Mouse (Mus musculus): Measurements from ENCODE around the gene Haus6. TPM values are rescaled to one million over a fixed set of nuclear protein-coding genes. Genes with fewer than 3 reads are reported as not detected.

The Haus6 gene
- polyA plus RNA-seq, 2 experiments = 5.7 to 12.7 TPM

DNA sequence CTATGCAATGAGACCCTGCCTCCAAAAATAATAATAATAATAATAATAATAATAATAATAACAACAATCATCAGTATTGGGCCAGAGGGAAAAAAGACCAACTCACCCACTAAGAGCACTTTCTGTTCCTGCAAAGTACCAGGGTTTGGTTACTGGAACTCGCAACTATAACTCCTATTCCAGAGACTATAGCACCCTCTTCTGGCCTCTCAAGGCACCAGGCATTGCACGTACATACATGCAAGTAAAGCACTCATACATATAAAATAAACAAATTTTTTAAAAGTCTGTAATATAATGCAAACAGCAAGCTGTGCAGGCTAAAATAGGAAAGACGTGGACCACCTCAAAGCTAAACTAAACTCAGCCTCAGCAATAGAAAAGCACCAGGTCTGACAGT, 23.6 kb downstream of the Haus6 start:
- H3K4me2 ChIP-seq (ENCODE audit: low read depth) = no peak overlapping the region
- 81% methylated on average over 3 of the region's 3 CpGs for WGBS (ENCODE audit: insufficient replicate concordance)
- peaks cover 66% of the 10 kb centered on the region for H3K36me3 ChIP-seq (replicated peaks; ENCODE audit: control insufficient read depth, insufficient read depth, low read depth)
- no peaks in the 10 kb centered on the region for H3K27me3 ChIP-seq (ENCODE audit: control insufficient read depth, insufficient read depth, low read length)
- no peak for DNase-seq (ENCODE audit: low read depth in 3 of 3, low spot score in 3 of 3)
- no peaks in the 10 kb centered on the region for H3K9me3 ChIP-seq (ENCODE audit: control insufficient read depth, low read length)
- H3K4me3 ChIP-seq (ENCODE audit: insufficient read depth in 1 of 2, low read depth in 2 of 2, low read length in 2 of 2) = no peak overlapping the region
- H3K9ac ChIP-seq (replicated peaks) = no peak overlapping the region
- ATAC-seq (ENCODE audit: insufficient read depth) = no peak
- no peak overlapping the region for H3K27ac ChIP-seq
- TF ChIP-seq CTCF (IDR thresholded peaks at IDR 0.05; ENCODE audit: low read depth) (peak; percentile 36; the same call in 1 of the 2 replicates), EP300 (IDR thresholded peaks at IDR 0.05; ENCODE audit: low read depth) (no peak)
- H3K4me1 ChIP-seq (replicated peaks; ENCODE audit: control insufficient read depth in 2 of 2, insufficient read depth in 2 of 2, low read length in 1 of 2) = no peaks in the 10 kb centered on the region

DNA sequence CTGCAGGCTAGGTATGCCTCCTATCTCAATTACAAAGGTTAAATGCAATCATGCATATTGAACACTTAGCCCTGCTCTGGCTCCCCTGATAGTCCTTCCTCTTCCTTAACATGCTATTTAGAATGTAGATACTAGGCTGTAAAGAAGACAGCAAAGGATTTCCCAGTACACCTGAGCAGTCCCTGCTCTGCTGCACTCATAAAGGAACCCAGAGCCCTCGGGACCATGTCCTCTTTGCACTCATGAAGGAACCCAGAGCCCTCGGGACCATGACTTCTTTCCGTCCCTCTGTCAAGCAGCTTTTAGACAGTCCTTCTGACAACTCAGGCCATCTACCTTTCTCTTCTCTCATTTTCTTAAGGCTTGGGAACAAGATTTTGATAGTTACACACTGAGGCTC, 31.3 kb downstream of the Haus6 start:
- no peak for DNase-seq (ENCODE audit: low read depth in 3 of 3, low spot score in 3 of 3)
- no peaks in the 10 kb centered on the region for H3K9me3 ChIP-seq (ENCODE audit: control insufficient read depth, low read length)
- H3K4me3 ChIP-seq (ENCODE audit: insufficient read depth in 1 of 2, low read depth in 2 of 2, low read length in 2 of 2) = no peak overlapping the region
- no peak overlapping the region for H3K9ac ChIP-seq (replicated peaks)
- H3K27me3 ChIP-seq (ENCODE audit: control insufficient read depth, insufficient read depth, low read length) = no peaks in the 10 kb centered on the region
- no peak overlapping the region for H3K4me2 ChIP-seq (ENCODE audit: low read depth)
- TF ChIP-seq EP300 (IDR thresholded peaks at IDR 0.05; ENCODE audit: low read depth) = no peak
- TF ChIP-seq CTCF (IDR thresholded peaks at IDR 0.05; ENCODE audit: low read depth) = no peak
- peaks cover 39% of the 10 kb centered on the region for H3K36me3 ChIP-seq (replicated peaks; ENCODE audit: control insufficient read depth, insufficient read depth, low read depth)
- H3K4me1 ChIP-seq (replicated peaks; ENCODE audit: control insufficient read depth in 2 of 2, insufficient read depth in 2 of 2, low read length in 1 of 2) = peaks cover 0 to 10% of the 10 kb centered on the region in 2 experiments; a peak in 3 of 4 replicates
- no peak overlapping the region for H3K27ac ChIP-seq
- 77% methylated on average over 3 of the region's 3 CpGs for WGBS (ENCODE audit: insufficient replicate concordance)
- ATAC-seq (ENCODE audit: insufficient read depth) = no peak

DNA sequence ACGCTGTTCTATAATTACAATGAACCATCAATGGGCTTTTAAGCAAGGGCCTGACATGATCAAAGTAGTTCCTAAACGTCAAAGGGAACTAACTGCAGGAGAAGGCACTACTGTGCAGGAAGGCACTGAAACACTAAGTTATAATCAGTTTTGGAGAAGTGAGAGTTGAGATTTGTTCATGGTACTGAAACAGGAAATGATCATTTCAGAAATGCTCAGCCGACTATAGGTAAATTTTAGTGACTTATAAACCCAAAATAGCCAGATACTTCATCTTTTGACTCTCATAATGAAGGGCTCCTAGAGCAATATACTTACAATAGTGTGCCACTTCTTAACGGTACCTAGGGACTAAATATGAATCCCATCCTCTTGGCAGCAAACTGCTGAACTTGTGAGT, 31.8 kb downstream of the Haus6 start:
- no peak overlapping the region for H3K4me3 ChIP-seq (ENCODE audit: insufficient read depth in 1 of 2, low read depth in 2 of 2, low read length in 2 of 2)
- TF ChIP-seq EP300 (IDR thresholded peaks at IDR 0.05; ENCODE audit: low read depth) = no peak
- TF ChIP-seq CTCF (IDR thresholded peaks at IDR 0.05; ENCODE audit: low read depth) = no peak
- DNase-seq (ENCODE audit: low read depth in 3 of 3, low spot score in 3 of 3) = no peak
- no peak overlapping the region for H3K4me2 ChIP-seq (ENCODE audit: low read depth)
- H3K27me3 ChIP-seq (ENCODE audit: control insufficient read depth, insufficient read depth, low read length) = no peaks in the 10 kb centered on the region
- WGBS (ENCODE audit: insufficient replicate concordance) = 62% methylated on average over 4 of the region's 4 CpGs
- H3K4me1 ChIP-seq (replicated peaks; ENCODE audit: control insufficient read depth in 2 of 2, insufficient read depth in 2 of 2, low read length in 1 of 2) = peaks cover 2 to 12% of the 10 kb centered on the region in 2 experiments
- no peak overlapping the region for H3K9ac ChIP-seq (replicated peaks)
- ATAC-seq (ENCODE audit: insufficient read depth) = no peak
- H3K9me3 ChIP-seq (ENCODE audit: control insufficient read depth, low read length) = no peaks in the 10 kb centered on the region
- peaks cover 34% of the 10 kb centered on the region for H3K36me3 ChIP-seq (replicated peaks; ENCODE audit: control insufficient read depth, insufficient read depth, low read depth)
- no peak overlapping the region for H3K27ac ChIP-seq

DNA sequence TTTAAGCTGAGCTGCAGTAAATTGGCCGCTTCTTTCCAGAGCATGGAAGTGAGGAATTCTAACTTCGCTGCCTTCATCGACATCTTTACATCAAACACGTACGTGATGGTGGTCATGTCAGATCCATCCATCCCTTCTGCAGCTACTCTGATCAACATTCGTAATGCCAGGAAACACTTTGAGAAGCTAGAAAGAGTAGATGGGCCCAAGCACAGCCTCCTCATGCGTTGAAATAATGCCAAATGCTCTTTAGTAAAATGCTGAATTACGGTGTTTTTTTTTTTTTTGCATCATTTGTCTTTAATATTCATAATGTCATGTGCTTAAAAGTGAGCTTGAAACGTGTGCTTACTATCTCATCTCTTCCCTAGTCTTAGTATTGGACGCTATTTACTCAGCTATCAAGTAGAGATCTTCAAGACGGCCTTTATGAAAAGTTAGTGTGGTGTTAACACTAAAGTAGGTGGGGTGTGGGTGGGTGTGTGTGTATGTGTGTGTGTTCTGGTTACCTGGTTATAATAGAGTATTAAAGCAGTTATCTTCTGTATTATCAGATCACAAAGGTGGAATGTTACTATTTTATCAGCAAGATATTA, 35.1 kb downstream of the Haus6 start:
- Histone ChIP-seq H3K27me3 (ENCODE audit: control insufficient read depth, insufficient read depth, low read length) (peaks cover 2% of the 10 kb centered on the region; the same call in 1 of the 2 replicates), H3K36me3 (replicated peaks; ENCODE audit: control insufficient read depth, insufficient read depth, low read depth) (peaks cover 9% of the 10 kb centered on the region; the same call in 1 of the 2 replicates), H3K27ac (peak overlapping the region; percentile 98), H3K4me3 (ENCODE audit: insufficient read depth in 1 of 2, low read depth in 2 of 2, low read length in 2 of 2) (peak overlapping the region; percentile 88 to 98), H3K9ac (replicated peaks) (peak overlapping the region; percentile 97), H3K4me1 (replicated peaks; ENCODE audit: control insufficient read depth in 2 of 2, insufficient read depth in 2 of 2, low read length in 1 of 2) (peaks cover 9 to 18% of the 10 kb centered on the region in 2 experiments), H3K9me3 (ENCODE audit: control insufficient read depth, low read length) (no peaks in the 10 kb centered on the region), H3K4me2 (ENCODE audit: low read depth) (peak overlapping the region; percentile 96)
- DNase-seq (ENCODE audit: low read depth in 3 of 3, low spot score in 3 of 3) = no peak
- WGBS (ENCODE audit: insufficient replicate concordance) = 5% methylated on average over 11 of the region's 11 CpGs
- ATAC-seq (ENCODE audit: insufficient read depth) = no peak
- TF ChIP-seq EP300 (IDR thresholded peaks at IDR 0.05; ENCODE audit: low read depth) (no peak), CTCF (IDR thresholded peaks at IDR 0.05; ENCODE audit: low read depth) (no peak)

DNA sequence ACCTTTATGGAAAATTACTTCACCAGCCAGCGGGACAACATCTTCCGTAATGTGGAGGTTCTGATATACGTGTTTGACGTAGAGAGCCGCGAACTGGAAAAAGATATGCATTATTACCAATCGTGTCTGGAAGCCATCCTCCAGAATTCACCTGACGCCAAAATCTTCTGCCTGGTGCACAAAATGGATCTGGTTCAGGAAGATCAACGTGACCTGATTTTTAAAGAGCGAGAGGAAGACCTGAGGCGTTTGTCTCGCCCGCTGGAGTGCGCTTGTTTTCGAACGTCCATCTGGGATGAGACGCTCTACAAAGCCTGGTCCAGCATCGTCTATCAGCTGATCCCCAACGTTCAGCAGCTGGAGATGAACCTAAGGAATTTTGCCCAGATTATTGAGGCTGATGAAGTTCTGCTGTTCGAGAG, 35.7 kb downstream of the Haus6 start:
- ATAC-seq (ENCODE audit: insufficient read depth) = no peak
- Histone ChIP-seq H3K9ac (replicated peaks) (peak overlapping the region; percentile 97), H3K27ac (peak overlapping the region; percentile 98), H3K4me1 (replicated peaks; ENCODE audit: control insufficient read depth in 2 of 2, insufficient read depth in 2 of 2, low read length in 1 of 2) (peaks cover 9 to 18% of the 10 kb centered on the region in 2 experiments), H3K9me3 (ENCODE audit: control insufficient read depth, low read length) (no peaks in the 10 kb centered on the region), H3K27me3 (ENCODE audit: control insufficient read depth, insufficient read depth, low read length) (peaks cover 2% of the 10 kb centered on the region; the same call in 1 of the 2 replicates), H3K4me3 (ENCODE audit: insufficient read depth in 1 of 2, low read depth in 2 of 2, low read length in 2 of 2) (peak overlapping the region; percentile 88 to 98), H3K4me2 (ENCODE audit: low read depth) (peak overlapping the region; percentile 96), H3K36me3 (replicated peaks; ENCODE audit: control insufficient read depth, insufficient read depth, low read depth) (peaks cover 9% of the 10 kb centered on the region; the same call in 1 of the 2 replicates)
- TF ChIP-seq CTCF (IDR thresholded peaks at IDR 0.05; ENCODE audit: low read depth) (no peak), EP300 (IDR thresholded peaks at IDR 0.05; ENCODE audit: low read depth) (no peak)
- under 1% methylated on average over 20 of the region's 20 CpGs for WGBS (ENCODE audit: insufficient replicate concordance)
- DNase-seq (ENCODE audit: low read depth in 3 of 3, low spot score in 3 of 3) = peak; percentile 11 to 30 (median 18)
